Mouse (Mus musculus) heart, adult 10 weeks (tissue): ENCODE data around the gene Gm28305. TPM values are rescaled to one million over a fixed set of nuclear protein-coding genes. Genes with fewer than 3 reads are reported as not detected.

ENCODE experiments used
- polyA plus RNA-seq: library from polyadenylated mRNA; stranded (reverse); fragments of 350-450 nt; fragmentation: Illumina TruSeq; extraction: RNeasy Lipid Tissue Mini Kit (QIAGEN cat#74804); gene quantifications from one replicate; pipeline ENCODE4 v1.2.3, GENCODE M21; 2014; ENCODE audit warnings: low read depth, low replicate concordance

The Gm28305 gene
- not detected for polyA plus RNA-seq

DNA sequence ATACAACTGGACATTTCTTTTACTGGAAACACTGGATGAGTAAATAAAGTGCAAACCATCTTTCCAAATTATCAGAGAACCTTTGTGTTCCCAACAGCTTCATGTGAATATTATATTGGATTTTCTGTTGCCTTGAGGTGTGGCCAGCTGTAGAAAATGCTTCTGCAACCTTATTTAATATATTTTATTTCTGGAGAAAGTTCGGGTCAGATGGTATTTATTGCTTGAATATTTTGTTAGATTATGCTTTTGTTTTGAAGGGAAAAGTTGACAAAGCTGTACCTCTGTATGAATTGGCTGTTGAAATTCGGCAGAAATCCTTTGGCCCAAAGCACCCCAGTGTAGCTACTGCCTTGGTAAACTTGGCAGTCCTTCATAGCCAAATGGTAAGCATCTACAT lies at the start of gene Gm28305:
TSS of gene Gm28305 (plus strand) at position 301 of the 400 bp plus-strand sequence.

DNA sequence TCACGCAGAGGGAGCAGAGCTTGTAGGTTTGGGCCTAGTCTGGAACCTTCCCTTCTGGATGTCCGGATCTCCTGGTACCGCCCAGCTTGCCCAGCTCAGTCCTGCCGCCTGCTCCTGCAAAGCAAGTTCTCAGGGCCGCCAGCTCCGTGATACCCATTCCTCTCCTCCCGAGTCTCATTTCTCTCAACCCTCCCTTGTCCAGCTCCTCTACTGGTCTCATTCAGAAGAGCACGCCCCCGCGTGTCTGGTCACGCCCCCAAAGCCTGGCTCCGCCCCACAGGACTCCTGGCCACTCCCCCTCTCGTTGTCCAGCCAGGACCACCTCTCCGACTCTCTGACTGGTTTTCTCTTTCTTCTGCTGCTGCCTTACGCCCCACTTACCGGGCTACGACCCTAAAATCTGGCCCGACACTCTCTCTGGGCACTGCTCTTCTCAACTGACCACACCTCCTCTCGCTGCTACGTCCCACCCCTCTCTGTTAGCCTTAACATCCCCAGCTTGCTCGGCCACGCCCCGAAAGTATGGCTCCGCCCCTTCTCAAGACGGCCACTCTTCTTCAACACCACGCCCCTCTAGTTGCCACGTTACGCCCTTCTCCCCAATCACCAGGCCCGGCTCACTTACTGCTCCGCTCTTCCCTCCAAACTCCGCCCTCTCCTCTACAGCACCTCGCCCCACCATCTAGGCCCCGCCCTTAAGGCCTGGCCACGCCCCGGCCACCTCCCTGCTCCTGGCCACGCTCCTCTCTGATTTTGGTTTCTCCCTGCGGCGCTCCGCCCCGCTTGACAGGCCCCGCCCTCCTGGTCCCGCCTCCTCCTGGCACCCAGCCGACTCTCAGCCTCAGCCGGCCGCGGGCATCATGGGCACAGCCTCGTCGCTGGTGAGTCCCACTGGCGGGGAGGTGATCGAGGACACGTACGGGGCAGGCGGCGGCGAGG lies 38.3 kb upstream of the Gm28305 start, which contains the start of gene Nphp3:
TSS of gene Nphp3 (plus strand) at position 624 of the 939 bp plus-strand sequence.

DNA sequence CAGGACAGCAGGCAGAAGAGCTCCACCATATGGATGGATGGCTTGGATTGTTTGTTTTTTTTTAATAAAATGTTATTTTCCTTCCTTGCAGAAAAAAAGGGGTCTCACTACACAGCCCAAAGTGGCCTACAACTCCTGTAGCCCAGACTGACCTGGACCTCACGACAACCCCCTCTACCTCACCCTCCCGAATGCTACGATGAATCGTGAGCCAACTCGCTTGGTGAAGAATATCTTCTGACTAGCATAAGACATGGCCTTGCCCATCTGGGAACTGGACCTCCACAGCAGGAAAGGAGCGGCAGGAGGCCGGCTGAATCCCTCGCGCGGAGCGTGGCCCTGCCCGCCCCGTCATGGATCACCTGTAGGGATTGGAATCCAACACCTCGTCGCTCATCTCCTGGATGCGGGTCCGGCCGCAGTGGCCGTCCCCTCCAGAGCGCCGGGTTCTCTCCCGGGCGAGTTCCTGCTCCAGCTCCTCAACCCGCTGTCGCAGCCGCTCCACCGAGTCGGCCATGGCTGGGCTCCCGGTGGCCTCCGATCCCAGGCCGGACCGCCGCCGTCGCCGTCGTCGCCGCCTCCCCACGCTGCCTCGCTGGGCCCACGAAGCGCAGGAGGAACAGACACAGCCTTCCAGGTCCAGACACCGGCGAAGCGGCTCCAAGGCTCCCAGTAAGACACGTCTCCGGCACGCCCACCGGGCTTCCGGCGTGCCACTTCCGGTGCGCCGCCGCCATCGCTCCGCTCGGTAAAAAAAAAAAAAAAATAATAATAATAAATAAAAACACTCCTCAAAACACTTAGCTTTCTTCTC lies 22.2 kb downstream of the Gm28305 start, which contains the start of gene Uba5:
TSS of gene Uba5 (minus strand) at position 705 of the 814 bp plus-strand sequence.

DNA sequence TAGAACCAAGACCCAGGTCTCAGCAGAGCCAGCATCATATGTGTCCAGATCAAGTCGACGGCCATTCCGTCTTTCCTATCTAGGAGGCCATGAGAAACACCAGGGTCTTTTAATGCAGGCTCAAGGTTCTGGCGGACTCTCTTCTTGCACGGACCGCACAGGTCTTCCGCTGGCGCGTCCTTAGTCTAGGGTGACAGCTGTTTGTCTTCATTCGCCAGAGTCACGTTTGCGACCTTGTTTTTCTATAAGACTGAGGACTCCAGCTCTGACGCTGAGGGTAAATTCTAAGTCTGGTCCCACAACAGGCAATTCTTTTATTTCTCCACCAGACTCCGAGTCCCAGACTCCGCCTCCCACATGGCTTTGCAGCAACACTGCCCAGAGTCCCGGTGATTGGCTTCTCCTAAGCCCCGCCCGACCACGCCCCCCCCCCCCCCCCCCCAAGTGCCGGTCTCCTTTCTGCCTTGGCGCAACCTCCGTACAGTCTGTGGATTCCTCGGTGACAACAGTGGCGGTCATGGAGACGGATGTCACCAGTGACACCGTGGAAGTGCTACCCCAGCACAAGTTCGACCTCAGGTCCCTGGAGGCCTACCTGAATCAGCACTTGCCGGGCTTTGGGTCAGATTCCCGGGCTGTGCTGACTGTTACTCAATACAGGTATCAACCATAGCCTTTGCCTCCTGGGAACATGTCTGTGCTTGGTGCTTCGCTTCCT lies 22.9 kb downstream of the Gm28305 start, which contains the start of gene Acad11:
TSS of gene Acad11 (plus strand) at position 134 of the 718 bp plus-strand sequence.

Other genes with a start within 250 kb of the Gm28305 start
- 4.7 TPM for gene Nphp3, start 38.1 kb upstream of the Gm28305 start, polyA plus RNA-seq
- gene Uba5, start 22.5 kb downstream of the Gm28305 start, polyA plus RNA-seq: 25.6 TPM
- gene Acad11, start 22.7 kb downstream of the Gm28305 start, polyA plus RNA-seq: 120 TPM
- 2.7 TPM for gene Ackr4, start 86.3 kb downstream of the Gm28305 start, polyA plus RNA-seq
- 24.1 TPM for gene Dnajc13, start 222.3 kb downstream of the Gm28305 start, polyA plus RNA-seq